ENCODE assay signal across 29 mouse cellular contexts in the genomic region with DNA sequence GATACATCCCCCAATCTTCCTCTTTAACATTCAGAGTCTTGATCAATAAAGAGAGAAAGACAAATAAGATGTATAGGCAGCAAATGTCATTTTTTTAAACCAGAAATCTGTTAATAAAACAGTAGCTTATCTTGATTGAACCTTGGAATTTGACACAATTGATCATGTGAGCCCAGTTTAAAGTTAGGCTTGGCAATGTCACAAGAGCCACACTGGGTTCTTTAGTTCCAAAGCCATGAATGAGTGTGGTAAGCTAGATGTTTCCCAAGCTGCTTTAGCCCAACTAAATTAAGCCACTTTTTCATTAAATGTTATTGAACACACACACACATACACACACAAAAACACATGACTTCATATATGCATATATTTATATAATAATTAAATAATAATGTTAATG.
"Had no signal": no experiment of that assay in that cellular context is flagged by ENCODE, and none has a peak within 500 bp of the region (broad histone marks: within the 10 kb centered on the region; RNA-seq: fewer than 3 reads in every experiment).

No protein-coding gene starts in this region.

- H3K4me1 ChIP-seq: embryonic facial prominence, embryonic 10.5 days; embryonic facial prominence, embryonic 12.5 days; embryonic facial prominence, embryonic 13.5 days; embryonic facial prominence, embryonic 15.5 days; forebrain, embryonic 12.5 days had no signal

- H3K4me2 ChIP-seq: embryonic facial prominence, embryonic 12.5 days; embryonic facial prominence, embryonic 13.5 days; embryonic facial prominence, embryonic 15.5 days; forebrain, embryonic 12.5 days; forebrain, embryonic 13.5 days; forebrain, embryonic 15.5 days had no signal

- H3K9ac ChIP-seq: embryonic facial prominence, embryonic 12.5 days; embryonic facial prominence, embryonic 13.5 days; embryonic facial prominence, embryonic 15.5 days; forebrain, embryonic 12.5 days; forebrain, embryonic 13.5 days; forebrain, embryonic 15.5 days; forebrain, postnatal 0 days had no signal

- H3K9me3 ChIP-seq: embryonic facial prominence, embryonic 10.5 days; embryonic facial prominence, embryonic 12.5 days; embryonic facial prominence, embryonic 13.5 days; embryonic facial prominence, embryonic 15.5 days; forebrain, embryonic 10.5 days; forebrain, embryonic 12.5 days; forebrain, embryonic 13.5 days; forebrain, embryonic 15.5 days had no signal

- H3K36me3 ChIP-seq: embryonic facial prominence, embryonic 10.5 days; embryonic facial prominence, embryonic 12.5 days; embryonic facial prominence, embryonic 13.5 days; embryonic facial prominence, embryonic 15.5 days; forebrain, embryonic 10.5 days; forebrain, embryonic 12.5 days; forebrain, embryonic 15.5 days had no signal

- H3K27me3 ChIP-seq: embryonic facial prominence, embryonic 12.5 days; embryonic facial prominence, embryonic 13.5 days; embryonic facial prominence, embryonic 15.5 days; forebrain, embryonic 12.5 days; forebrain, embryonic 13.5 days; forebrain, embryonic 15.5 days had no signal

- H3K27ac ChIP-seq: embryonic facial prominence, embryonic 10.5 days; embryonic facial prominence, embryonic 12.5 days; embryonic facial prominence, embryonic 13.5 days; embryonic facial prominence, embryonic 15.5 days; forebrain, embryonic 10.5 days; forebrain, embryonic 12.5 days; forebrain, embryonic 13.5 days; forebrain, embryonic 15.5 days; gastrocnemius, adult 2 months; heart, adult 2 months had no signal

- DNase-seq: cerebellum, adult 2 months; cerebellum, adult 8-10 months; cerebellum, adult 9-10 months; cerebellum, adult 9-11 months; cerebellum, postnatal 10 days; cerebellum, postnatal 14 days; cerebellum, postnatal 25 days; cerebellum, postnatal 36 days; embryo, embryonic 11 days; forebrain, postnatal 0 days; gastrocnemius, adult 2 months; gastrocnemius, postnatal 10 days; gastrocnemius, postnatal 14 days; gastrocnemius, postnatal 25 days; gastrocnemius, postnatal 36 days; heart, adult 11 months; heart, adult 18-20 months; heart, adult 2 months had no signal

- H3K4me3 ChIP-seq: embryonic facial prominence, embryonic 10.5 days; embryonic facial prominence, embryonic 12.5 days; embryonic facial prominence, embryonic 13.5 days; embryonic facial prominence, embryonic 15.5 days; erythroblast, embryonic 14.5 days; forebrain, embryonic 10.5 days; forebrain, embryonic 12.5 days; forebrain, embryonic 13.5 days; forebrain, embryonic 15.5 days; gastrocnemius, adult 2 months; heart, adult 2 months had no signal

- ATAC-seq: forebrain, embryonic 13.5 days; forebrain, embryonic 14.5 days; forebrain, embryonic 15.5 days; forebrain, embryonic 16.5 days; forebrain, postnatal 0 days had no signal
